In the genomic region with DNA sequence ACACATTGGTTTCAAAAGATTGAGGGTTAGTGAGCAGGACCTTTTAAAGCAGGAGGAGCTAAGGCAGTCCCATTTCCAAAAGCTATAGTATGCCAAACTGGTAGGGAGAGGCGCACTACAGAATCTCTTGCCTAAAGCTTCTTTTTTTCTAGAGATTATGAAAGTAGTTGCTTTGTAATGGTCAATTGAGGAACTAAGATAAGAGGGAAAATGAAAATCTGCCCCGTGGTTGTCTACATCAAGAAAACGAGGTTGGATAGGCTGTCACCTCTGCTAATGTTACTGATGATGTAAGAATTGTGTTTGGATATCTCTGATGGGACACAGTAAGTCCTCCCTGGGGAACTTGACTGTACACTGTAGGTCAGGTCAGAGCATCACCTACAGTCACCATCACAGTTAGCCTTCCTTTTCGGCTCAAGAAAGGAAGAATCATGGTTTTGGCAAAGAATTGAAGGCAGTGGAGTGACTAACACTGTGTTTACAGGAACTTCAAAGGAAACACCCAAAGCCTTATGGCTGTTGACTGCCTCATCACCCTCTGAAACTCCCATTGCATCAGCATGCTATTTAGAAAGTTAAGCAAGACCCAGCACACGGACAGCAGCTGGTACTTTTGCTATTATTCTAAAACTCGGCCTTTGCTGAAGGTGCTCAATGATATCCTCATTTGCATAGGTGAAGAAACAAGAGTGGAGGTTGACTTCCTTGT, we compare ENCODE assay signal across 27 mouse cellular contexts. TPM values are rescaled to one million over a fixed set of nuclear protein-coding genes. Genes with fewer than 3 reads are reported as not detected.
DNase-seq lines count a peak whose midpoint lies in the region; ATAC-seq and TF ChIP-seq lines count a peak whose summit lies in the region.
"Had no signal": no experiment of that assay in that cellular context is flagged by ENCODE, and none has a peak within 500 bp of the region (broad histone marks: within the 10 kb centered on the region; RNA-seq: fewer than 3 reads in every experiment).

No protein-coding gene starts in this region.

- WGBS in bone marrow, adult 2 months = 19% methylated on average over 6 of the region's 6 CpGs
- WGBS in kidney, embryonic 16.5 days = 74% methylated on average over 6 of the region's 6 CpGs

- TF ChIP-seq POLR2A in bone marrow, adult 2 months (IDR thresholded peaks at IDR 0.05; ENCODE audit: borderline replicate concordance, control insufficient read depth, low read depth, low read length) = no peak

- H3K27me3 ChIP-seq in kidney, embryonic 16.5 days (ENCODE audit: insufficient read depth, low read length) = no peaks in the 10 kb centered on the region
- H3K27me3 ChIP-seq: embryonic facial prominence, embryonic 15.5 days; heart, embryonic 15.5 days had no signal

- peak; percentile 85 for ATAC-seq in megakaryocyte, adult 5-6 weeks (ENCODE audit: poor library complexity, severe bottlenecking)
- no peak for ATAC-seq in kidney, embryonic 16.5 days (ENCODE audit: low FRiP score, low TSS enrichment)
- ATAC-seq: activated CD4-positive, CD25-positive, alpha-beta regulatory T cell, adult 4 months; CD4-positive, CD25-positive, alpha-beta regulatory T cell, adult 4 months; forebrain, embryonic 14.5 days had no signal

- H3K9me3 ChIP-seq in kidney, embryonic 16.5 days (ENCODE audit: low read length) = no peaks in the 10 kb centered on the region
- H3K9me3 ChIP-seq: embryonic facial prominence, embryonic 15.5 days; forebrain, embryonic 10.5 days; heart, embryonic 10.5 days; heart, embryonic 15.5 days; hindbrain, embryonic 10.5 days had no signal

- TF ChIP-seq CTCF in bone marrow, adult 2 months (IDR thresholded peaks at IDR 0.05; ENCODE audit: control insufficient read depth, insufficient read depth, low read length) = no peak

- H3K27ac ChIP-seq in bone marrow, adult 2 months (ENCODE audit: control insufficient read depth, insufficient read depth, low read depth, low read length, poor library complexity) = peak overlapping the region; percentile 63; the same call in 1 of the 2 replicates
- no peak overlapping the region for H3K27ac ChIP-seq in kidney, embryonic 16.5 days (ENCODE audit: low read length)
- H3K27ac ChIP-seq: embryonic facial prominence, embryonic 15.5 days; forebrain, embryonic 10.5 days; heart, embryonic 10.5 days; heart, embryonic 15.5 days; hindbrain, embryonic 10.5 days; hindbrain, embryonic 14.5 days had no signal

- H3K36me3 ChIP-seq in kidney, embryonic 16.5 days (ENCODE audit: insufficient read depth, low read length) = no peaks in the 10 kb centered on the region
- H3K36me3 ChIP-seq: embryonic facial prominence, embryonic 15.5 days; forebrain, embryonic 10.5 days; heart, embryonic 10.5 days; heart, embryonic 15.5 days; hindbrain, embryonic 10.5 days had no signal

- no peak overlapping the region for H3K9ac ChIP-seq in kidney, embryonic 16.5 days (replicated peaks; ENCODE audit: low read length)
- H3K9ac ChIP-seq: embryonic facial prominence, embryonic 15.5 days; heart, embryonic 15.5 days; hindbrain, embryonic 14.5 days had no signal

- DNase-seq in 416B (ENCODE audit: low read depth) = peak; percentile 15
- no peak for DNase-seq in embryo, embryonic 9.5 days (ENCODE audit: extremely low spot score)
- no peak for DNase-seq in layer of hippocampus, adult 9-11 months
- DNase-seq: adrenal gland, postnatal 14 days; B cell, adult 2 months; cerebellum, adult 18-20 months; cerebellum, adult 9-11 months; cerebellum, postnatal 36 days; gastrocnemius, postnatal 36 days; heart, adult 18-20 months; heart, postnatal 14 days had no signal

- H3K4me3 ChIP-seq in bone marrow, adult 2 months (replicated peaks; ENCODE audit: control insufficient read depth, low read depth, low read length) = peak overlapping the region; percentile 18
- no peak overlapping the region for H3K4me3 ChIP-seq in kidney, embryonic 16.5 days (ENCODE audit: low read length)
- H3K4me3 ChIP-seq: embryonic facial prominence, embryonic 15.5 days; erythroblast, embryonic 14.5 days; forebrain, embryonic 10.5 days; heart, embryonic 10.5 days; heart, embryonic 15.5 days; hindbrain, embryonic 10.5 days had no signal

- no peak overlapping the region for H3K4me2 ChIP-seq in kidney, embryonic 16.5 days (replicated peaks; ENCODE audit: low read depth, low read length)
- H3K4me2 ChIP-seq: embryonic facial prominence, embryonic 15.5 days; heart, embryonic 15.5 days; hindbrain, embryonic 14.5 days had no signal

- peaks cover 2% of the 10 kb centered on the region; the same call in 1 of the 2 replicates for H3K4me1 ChIP-seq in bone marrow, adult 2 months (ENCODE audit: control insufficient read depth, insufficient read depth, low read length)
- no peaks in the 10 kb centered on the region for H3K4me1 ChIP-seq in kidney, embryonic 16.5 days (ENCODE audit: insufficient read depth, low read length)
- H3K4me1 ChIP-seq: forebrain, embryonic 10.5 days; heart, embryonic 10.5 days; heart, embryonic 15.5 days; hindbrain, embryonic 10.5 days had no signal

RNA-seq across cellular contexts. Expression of a gene that starts 40.3 kb away (rescaled TPM):
- polyA plus RNA-seq in bone marrow, adult 2 months (2011; ENCODE audit: insufficient read depth, insufficient read length, low replicate concordance, missing spikeins) = not detected in 2 replicates
- not detected in 2 replicates for total RNA-seq in megakaryocyte, adult 5-6 weeks (2015)
- total RNA-seq in megakaryocyte, adult 5-6 weeks (2017) = 0.29 TPM in 1 of 2 replicates, not detected in the other
- polyA plus RNA-seq in kidney, embryonic 16.5 days (2015; fragmentation: Nextera tagmentation; extraction: Ambion mirVana) = 0.15 TPM in 1 of 2 replicates, not detected in the other
- total RNA-seq: adrenal gland, adult 18-20 months; adrenal gland, postnatal 14 days; gastrocnemius, adult 8-10 months; gastrocnemius, postnatal 36 days; heart, adult 18-20 months; heart, postnatal 14 days; MEL had no signal
- polyA plus RNA-seq: activated CD4-positive, CD25-positive, alpha-beta regulatory T cell, adult 4 months; CD4-positive, CD25-positive, alpha-beta regulatory T cell, adult 4 months; erythroblast, embryonic 14.5 days; forebrain, embryonic 10.5 days; forebrain, embryonic 14.5 days; heart, embryonic 15.5 days; hindbrain, embryonic 10.5 days; hindbrain, embryonic 14.5 days had no signal
